Mouse (Mus musculus): Measurements from ENCODE around the gene Jag2. TPM values are rescaled to one million over a fixed set of nuclear protein-coding genes. Genes with fewer than 3 reads are reported as not detected.

Jag2 gene
- total RNA-seq, 2 experiments from 2014 or later, result 4.7 to 9.0 TPM

DNA sequence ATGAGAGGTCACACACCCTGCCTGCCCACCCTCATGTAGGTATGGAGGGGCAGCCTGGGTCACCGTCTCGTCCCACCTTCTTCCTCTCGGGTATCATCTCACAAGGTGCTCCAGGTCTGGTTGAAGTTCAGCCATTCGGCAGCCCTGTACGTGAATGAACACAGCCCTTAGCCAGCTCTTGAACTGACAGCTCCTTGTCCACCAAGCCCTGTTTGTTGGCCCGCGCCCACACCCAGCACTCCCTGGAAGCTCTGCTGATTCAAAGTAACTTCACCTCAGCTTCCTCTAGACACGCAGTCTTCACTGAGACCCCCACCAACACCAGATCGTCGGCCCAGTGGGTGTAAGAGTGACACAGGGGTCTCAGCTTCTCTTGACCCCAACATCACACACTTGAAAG lies 56.6 kb downstream of the Jag2 start:
- DNase-seq (ENCODE audit: low spot score in 2 of 2), result no peak

DNA sequence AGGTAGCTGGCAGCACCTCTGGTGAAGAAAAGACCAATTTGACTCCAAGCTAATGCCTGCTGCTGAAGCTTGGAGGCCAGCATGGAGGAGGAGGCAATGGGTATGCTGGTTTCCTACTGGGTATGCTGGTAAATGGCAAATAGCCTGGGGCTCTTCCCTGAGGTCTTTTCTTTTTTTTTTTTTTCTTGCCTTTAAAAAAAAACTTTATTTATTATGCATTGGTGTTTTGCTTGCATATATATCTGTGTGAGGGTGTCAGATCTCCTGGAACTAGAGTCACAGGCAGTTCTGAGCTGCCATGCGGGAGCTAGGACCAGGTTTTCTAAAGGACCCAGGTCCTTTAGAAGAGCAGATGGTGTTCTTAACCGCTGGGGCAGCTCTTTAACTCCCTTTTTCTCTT lies 58.3 kb downstream of the Jag2 start:
- no peak for DNase-seq (ENCODE audit: low spot score in 2 of 2)

DNA sequence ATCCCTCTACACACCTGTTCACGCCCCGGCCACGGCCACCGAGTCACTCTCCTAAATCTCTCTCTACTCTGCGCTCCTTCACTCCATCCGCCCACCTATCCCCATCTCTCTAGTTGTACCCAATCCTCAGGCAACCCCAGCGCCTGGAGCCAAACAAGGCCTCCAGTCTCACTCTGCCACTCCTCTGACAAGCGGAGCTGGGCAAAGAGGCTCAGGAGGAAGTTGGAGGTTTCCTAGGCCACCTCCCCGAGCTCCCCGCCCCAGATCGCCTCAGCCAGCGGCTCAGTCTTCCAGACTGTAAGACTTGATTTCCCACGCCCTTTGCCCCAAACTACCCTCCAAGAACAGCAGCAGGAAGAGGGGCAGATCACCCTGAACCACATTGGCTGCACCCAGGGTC lies 58.8 kb downstream of the Jag2 start:
- no peak for DNase-seq (ENCODE audit: low spot score in 2 of 2)

DNA sequence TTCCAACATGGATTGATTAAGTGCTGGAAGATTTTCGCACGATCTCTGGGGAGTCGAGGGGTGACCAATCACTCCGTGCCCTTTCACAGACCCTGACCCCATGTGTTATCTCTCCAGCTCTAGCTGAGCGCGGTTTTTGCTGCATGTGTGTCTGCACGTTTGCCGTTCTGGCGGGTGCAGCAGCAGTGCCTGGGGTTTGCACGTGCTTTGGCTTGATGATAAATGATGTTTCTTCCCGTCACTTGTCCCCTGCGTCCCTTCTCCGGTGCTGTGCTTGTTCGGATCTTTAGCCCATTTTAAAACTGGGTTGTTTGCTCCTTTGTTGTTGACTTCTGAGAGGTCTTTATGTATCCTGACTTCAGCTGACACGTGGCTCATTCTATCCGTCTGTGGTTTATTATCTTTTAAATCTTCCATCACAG lies 59.8 kb downstream of the Jag2 start:
- no peak for DNase-seq (ENCODE audit: low spot score in 2 of 2)

DNA sequence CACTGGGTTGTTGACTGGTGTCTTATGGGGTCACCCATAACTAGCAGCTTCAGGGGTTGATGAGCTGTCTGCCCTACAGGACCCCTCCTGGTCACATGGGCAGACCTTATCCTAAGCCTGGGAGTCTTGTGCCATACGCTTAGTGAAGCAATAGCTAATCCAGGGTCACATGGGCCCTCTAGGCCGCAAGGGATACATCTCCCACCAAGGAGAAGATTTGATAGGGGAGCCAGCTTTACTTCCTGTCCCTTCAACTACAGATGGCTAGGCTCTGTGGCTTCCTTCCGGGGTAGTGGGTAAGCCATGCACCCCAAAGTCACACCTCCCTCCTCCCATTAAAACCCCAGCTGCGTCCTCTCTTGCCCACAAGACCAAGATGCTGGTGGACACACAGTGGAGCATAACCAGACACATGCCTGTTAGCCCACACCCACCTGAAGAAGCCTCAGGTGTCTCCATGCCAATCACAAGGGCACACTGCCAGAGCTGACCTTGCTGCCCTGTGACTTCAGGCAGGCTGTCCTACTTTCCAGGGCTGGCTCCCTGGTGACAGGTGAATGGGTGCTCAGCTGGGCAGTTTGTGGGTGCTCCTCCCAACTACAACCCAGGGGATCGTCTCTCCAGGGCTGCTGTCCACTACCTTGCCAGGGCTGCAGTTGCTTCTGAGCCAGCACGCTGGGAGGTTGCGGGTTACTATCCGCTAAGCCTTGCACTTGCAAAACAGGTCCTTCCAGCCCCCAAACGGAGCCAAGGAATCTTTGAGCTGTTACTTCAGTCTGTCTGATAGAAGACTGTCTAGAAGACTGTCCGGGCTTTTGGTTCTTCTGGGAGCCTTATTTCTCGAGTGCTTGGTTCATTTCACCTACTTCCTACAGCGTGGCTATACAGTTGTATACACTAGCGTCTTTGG lies 61.1 kb downstream of the Jag2 start, which contains the start of gene Gpr132:
Gpr132 (minus strand) TSS at position 51 of the 910 bp plus-strand sequence.
- DNase-seq (ENCODE audit: low spot score in 2 of 2), result no peak

DNA sequence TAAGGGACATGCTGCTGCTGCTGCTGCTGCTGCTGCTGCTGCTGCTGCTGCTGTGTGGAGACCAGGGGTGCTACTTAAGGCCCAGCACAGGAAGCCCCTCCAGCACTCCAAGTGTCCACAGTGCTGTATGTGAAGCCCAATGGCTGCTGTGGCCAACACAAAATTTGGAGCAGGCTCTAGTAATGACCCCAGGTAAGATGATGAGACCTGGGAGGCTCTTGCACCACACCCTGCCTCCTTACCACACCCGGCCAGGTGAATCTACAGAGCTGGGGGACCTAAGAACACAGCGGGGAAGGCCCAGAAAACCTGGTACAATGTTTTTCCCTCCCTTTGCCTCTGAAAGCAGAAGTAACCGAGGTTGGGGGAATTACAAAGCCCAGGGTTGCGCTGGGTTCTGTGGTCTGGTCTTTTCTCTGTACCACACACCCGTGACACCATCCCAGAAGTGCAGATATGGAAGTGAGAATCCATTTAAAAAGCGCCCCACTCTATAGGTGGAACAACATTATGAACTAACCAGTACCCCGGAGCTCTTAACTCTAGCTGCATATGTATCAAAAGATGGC lies 62.4 kb downstream of the Jag2 start:
- no peak for DNase-seq (ENCODE audit: low spot score in 2 of 2)

DNA sequence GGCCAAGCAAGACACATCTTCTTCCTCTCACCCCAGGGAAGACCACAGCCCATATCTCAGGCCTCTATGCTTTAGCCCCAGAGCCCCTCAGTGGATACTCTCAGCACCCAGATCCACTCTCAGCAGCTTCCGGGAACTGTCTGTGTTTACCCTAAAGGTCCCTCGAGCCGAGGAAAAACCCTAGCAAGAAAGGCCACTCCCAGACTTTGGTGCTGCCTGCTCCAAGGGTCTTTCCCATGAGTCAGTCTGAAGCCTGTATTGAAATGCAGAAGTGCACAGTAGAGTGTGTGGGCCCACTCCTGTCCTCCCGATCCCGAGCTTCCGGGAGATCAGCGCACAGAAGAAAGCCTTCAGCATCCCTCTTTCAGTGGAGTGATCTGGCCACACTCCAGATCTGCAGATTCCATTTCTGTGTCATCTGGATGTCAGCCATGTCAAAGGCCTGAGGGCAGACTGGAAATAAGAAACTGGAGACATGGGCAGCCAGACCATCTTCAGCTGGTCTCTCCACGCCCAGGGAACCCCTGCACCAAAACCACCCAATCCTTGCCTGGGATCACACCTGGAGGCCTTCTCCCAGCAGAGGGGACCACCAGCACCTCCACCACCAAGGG lies 63.0 kb downstream of the Jag2 start:
- DNase-seq (ENCODE audit: low spot score in 2 of 2), result no peak

DNA sequence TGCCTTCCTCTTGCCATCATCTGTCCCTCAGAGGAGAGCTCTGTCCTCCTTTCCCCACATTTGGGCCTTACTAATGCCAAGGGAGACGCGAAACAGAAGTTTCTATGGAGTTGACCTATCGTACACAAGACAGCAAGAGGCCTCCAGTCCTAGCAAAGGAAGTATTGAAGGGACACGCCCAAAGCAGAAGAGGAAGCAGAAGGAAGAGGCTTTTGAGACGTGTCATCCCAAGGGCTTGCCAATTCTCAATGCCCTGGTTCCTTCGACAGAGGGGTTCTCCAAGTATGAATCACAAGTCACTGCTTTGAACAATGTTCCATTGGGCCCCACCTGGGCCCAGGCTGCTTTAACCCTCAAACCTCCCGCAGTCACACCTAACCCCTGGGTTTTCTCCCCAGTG lies 64.8 kb downstream of the Jag2 start:
- no peak for DNase-seq (ENCODE audit: low spot score in 2 of 2)

DNA sequence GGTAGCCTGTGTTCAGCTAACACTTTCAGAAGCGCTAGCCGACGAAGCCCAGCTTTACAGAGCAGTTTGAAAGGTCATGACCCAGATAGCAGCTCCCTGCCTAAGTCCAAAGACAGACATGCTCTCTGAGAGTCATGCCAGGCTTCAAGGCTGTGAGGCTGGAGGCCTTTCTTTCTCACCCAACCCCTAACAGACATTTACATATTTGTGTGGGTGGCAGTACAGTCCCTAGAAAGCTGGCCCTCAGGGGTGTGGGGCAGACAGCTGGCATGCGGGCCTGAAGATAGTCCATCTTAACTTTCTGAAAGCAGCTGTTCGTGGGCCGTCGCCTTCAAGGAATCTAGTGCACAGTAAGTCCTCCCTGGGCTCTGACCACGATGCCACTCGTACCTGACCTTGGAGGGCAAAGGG lies 67.7 kb downstream of the Jag2 start:
- no peak for DNase-seq (ENCODE audit: low spot score in 2 of 2)

DNA sequence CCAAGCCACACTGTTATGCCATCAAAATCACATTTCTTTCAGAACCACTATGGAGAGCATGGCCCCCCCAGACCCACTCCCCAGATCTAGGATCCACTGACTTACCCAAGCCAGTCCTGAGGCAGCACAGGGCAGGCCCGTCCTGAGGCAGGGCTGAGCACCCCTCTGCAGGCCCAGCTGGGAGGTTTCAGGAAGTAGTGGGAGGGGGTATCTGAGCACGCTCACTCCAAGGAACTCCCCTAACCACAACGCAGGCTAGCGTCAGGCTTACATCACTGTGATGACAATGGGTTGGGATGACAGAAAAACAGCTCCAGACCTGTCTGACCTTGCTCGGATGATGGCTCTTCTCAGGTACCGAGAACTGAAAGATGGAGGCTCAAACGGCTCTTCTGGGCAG lies 68.8 kb downstream of the Jag2 start:
- no peak for DNase-seq (ENCODE audit: low spot score in 2 of 2)

DNA sequence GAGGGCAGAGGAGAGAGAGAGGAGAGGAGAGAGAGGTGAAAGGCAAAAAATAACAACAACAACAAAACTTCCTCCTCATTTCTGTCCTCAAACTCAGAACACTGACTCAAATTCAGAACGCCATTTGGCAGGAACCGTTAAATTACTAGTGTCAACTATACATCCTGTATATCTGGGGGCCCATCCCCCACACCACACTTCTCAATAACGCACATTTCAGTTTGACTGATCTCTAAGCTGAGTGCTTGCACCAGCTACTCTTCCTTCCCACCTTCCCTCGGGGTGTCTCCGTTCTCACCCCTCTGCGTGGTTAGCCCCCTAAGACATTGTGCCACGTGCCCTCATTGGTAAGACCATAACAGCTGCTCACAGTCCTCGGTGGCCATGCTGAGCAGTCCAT lies 69.6 kb downstream of the Jag2 start:
- DNase-seq (ENCODE audit: low spot score in 2 of 2), result no peak

DNA sequence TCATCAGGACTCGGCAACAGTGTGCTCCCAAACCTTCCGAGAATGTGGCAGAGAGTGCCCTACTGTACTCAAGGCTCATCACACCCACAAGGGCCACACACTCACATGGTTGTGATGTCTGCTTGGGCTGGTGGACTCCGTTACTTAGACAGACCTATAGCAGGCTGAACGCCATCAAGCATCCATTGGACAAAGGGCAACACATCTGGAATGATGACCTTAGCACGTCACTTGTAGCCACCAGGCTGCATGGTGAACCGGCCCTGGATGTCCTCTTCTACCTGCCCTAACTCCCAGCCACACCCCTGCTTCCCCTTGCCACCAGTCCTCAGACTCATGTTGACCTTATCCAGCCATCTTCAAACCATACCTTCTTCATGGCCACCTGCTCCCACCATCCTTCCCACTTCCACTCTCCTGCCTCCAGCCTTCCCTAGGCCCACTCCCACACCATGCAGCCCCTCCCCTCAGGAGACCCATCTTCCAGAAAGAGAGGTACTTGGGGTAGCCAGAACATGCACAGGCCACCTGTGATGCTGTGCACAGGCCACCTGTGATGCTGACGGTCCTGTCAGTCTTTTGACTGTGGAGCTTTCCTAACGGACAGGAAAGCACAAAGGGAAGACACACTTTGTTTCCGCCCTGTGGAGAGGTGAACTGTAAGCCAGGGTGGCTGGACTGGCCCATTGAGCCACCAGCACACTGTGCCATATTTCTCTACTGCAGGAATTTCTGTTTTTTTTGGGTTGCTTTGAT lies 70.8 kb downstream of the Jag2 start:
- DNase-seq (ENCODE audit: low spot score in 2 of 2), result no peak

Small RNA genes within 50 kb of the gene (microRNA-seq; reads per million reads assigned to microRNA genes)
- gene Mir6941 (ENCODE audit: borderline number of aligned reads in 2 of 2), result 0 to 0.61 reads per million in 2 experiments

Other genes with a start within 250 kb of the Jag2 start
- gene Cep170b, start 209.3 kb downstream of the Jag2 start, total RNA-seq (2021), result 10 to 100 TPM; 36.4 to 48.5 TPM
- gene Pld4, start 169.1 kb downstream of the Jag2 start, total RNA-seq (2021), result 10 to 100 TPM; 11.2 to 18.1 TPM
- gene Ahnak2, start 127.1 kb downstream of the Jag2 start, total RNA-seq (2021), result 1 to 10 TPM; 4.2 to 9.4 TPM
- 1 to 10 TPM; 6.3 to 6.8 TPM for gene Clba1, start 120.8 kb downstream of the Jag2 start, total RNA-seq (2021)
- 10 to 100 TPM; 13.9 to 14.3 TPM for gene Cdca4, start 100.4 kb downstream of the Jag2 start, total RNA-seq (2021)
- gene Gpr132, start 61.5 kb downstream of the Jag2 start, total RNA-seq (2021), result under 1 TPM; 0.54 to 0.66 TPM
- 10 to 100 TPM; 30.5 to 31.9 TPM for gene Nudt14, start 12.3 kb upstream of the Jag2 start, total RNA-seq (2021)
- gene Btbd6, start 46.7 kb upstream of the Jag2 start, total RNA-seq (2021), result 10 to 100 TPM; 14.9 to 15.5 TPM
- 10 to 100 TPM; 39.1 to 50.4 TPM for gene Brf1, start 70.9 kb upstream of the Jag2 start, total RNA-seq (2021)
- gene Pacs2, start 84.7 kb upstream of the Jag2 start, total RNA-seq (2021), result 10 to 100 TPM; 34.3 to 38.0 TPM
- under 1 TPM in 1 of 2 experiments, not detected in 1; 0.27 TPM for gene Tex22, start 144.7 kb upstream of the Jag2 start, total RNA-seq (2021)
- 10 to 100 TPM; 61.6 to 89.6 TPM for gene Mta1, start 168.5 kb upstream of the Jag2 start, total RNA-seq (2021)
- gene Crip2, start 210.5 kb upstream of the Jag2 start, total RNA-seq (2021), result 10 to 100 TPM; 48.1 to 55.6 TPM
- gene Crip1, start 216.5 kb upstream of the Jag2 start, total RNA-seq (2021), result 100 to 1,000 TPM in 1 of 2 experiments, 10 to 100 TPM in 1; 52.9 to 106 TPM
- gene Tedc1, start 226.6 kb upstream of the Jag2 start, total RNA-seq (2021), result under 1 TPM; 0.83 to 0.93 TPM

All from adrenal gland, adult 18-20 months (tissue).